ENCODE assay signal across 8 mouse cellular contexts in the genomic region with DNA sequence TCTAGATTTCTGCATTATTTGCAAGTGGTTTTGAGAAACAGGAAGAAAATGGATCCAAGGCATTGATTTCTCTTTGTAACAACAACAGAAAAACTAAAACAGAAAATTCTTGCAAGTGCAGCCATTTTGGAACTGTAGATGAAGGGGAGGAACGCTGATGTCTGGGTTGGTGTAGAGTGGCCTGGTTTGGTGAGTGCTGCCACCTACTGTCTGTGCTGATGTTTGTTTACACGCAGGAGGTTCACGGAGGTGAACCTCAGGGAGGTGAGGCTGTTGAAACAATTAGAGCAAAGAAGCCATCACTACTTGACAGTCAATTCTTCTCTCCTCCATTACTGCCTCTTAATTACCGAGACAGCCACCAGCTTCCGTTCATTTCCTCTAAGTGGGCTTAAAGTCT. TPM values are rescaled to one million over a fixed set of nuclear protein-coding genes. Genes with fewer than 3 reads are reported as not detected.
DNase-seq lines count a peak whose midpoint lies in the region; ATAC-seq and TF ChIP-seq lines count a peak whose summit lies in the region.

No protein-coding gene starts in this region.

- no peaks in the 10 kb centered on the region for H3K9me3 ChIP-seq in embryonic facial prominence, embryonic 12.5 days

- DNase-seq in heart, adult 18-20 months: peak; percentile 57 to 74
- DNase-seq in heart, adult 9 months (ENCODE audit: low spot score in 2 of 2): no peak
- DNase-seq in adrenal gland, postnatal 25 days: peak; percentile 54
- peak; percentile 58 to 77 for DNase-seq in heart, postnatal 14 days
- DNase-seq in kidney, postnatal 4 days: peak; percentile 79 to 84

- no peak overlapping the region for H3K9ac ChIP-seq in embryonic facial prominence, embryonic 12.5 days

- no peak for TF ChIP-seq POLR2A in small intestine, adult 2 months (IDR thresholded peaks at IDR 0.05; ENCODE audit: low read depth, low read length)

- H3K4me2 ChIP-seq in embryonic facial prominence, embryonic 12.5 days (replicated peaks): no peak overlapping the region

- no peaks in the 10 kb centered on the region for H3K27me3 ChIP-seq in embryonic facial prominence, embryonic 12.5 days
- H3K27me3 ChIP-seq in small intestine, adult 2 months (ENCODE audit: control insufficient read depth, insufficient read depth, low read length): no peaks in the 10 kb centered on the region

- H3K27ac ChIP-seq in embryonic facial prominence, embryonic 12.5 days: no peak overlapping the region
- H3K27ac ChIP-seq in small intestine, adult 2 months (ENCODE audit: insufficient read depth, low read depth, low read length): no peak overlapping the region

- no peak overlapping the region for H3K4me3 ChIP-seq in embryonic facial prominence, embryonic 12.5 days
- H3K4me3 ChIP-seq in small intestine, adult 2 months (ENCODE audit: low read depth, low read length): no peak overlapping the region

- H3K4me1 ChIP-seq in embryonic facial prominence, embryonic 12.5 days: peaks cover 8% of the 10 kb centered on the region; the same call in 1 of the 2 replicates
- H3K4me1 ChIP-seq in small intestine, adult 2 months (ENCODE audit: control insufficient read depth, insufficient read depth, insufficient read length, low read length): no peaks in the 10 kb centered on the region

- 21% methylated on average over 5 of the region's 5 CpGs for WGBS in embryonic facial prominence, embryonic 12.5 days
- WGBS in small intestine, adult 2 months: 37% methylated on average over 5 of the region's 5 CpGs

- peak; percentile 73; the same call in 1 of the 2 replicates for ATAC-seq in embryonic facial prominence, embryonic 12.5 days (ENCODE audit: insufficient number of reproducible peaks, insufficient read depth, low FRiP score, low TSS enrichment)
- ATAC-seq in megakaryocyte progenitor cell, adult 5-6 weeks (replicated peaks; ENCODE audit: poor library complexity): peak; percentile 91

- peaks cover 42% of the 10 kb centered on the region for H3K36me3 ChIP-seq in embryonic facial prominence, embryonic 12.5 days
- peaks cover 26% of the 10 kb centered on the region for H3K36me3 ChIP-seq in small intestine, adult 2 months (ENCODE audit: control insufficient read depth, insufficient read depth, low read length)

- intact Hi-C loops in heart, postnatal 14 days (cut with DNase I): loop anchor here (5.0 kb wide), 1 partner anchor 162 kb away; no protein-coding TSS in a partner anchor

- TF ChIP-seq CTCF in small intestine, adult 2 months (IDR thresholded peaks at IDR 0.05; ENCODE audit: extremely low read depth, insufficient read length, insufficient replicate concordance, low read depth, low read length): peak; percentile 62; the same call in 1 of the 2 replicates

RNA-seq across cellular contexts. Expression of a gene that starts 54.7 kb away (rescaled TPM):
- total RNA-seq in heart, adult 18-20 months (2021): under 1 TPM; 0.22 to 0.26 TPM
- total RNA-seq in adrenal gland, postnatal 25 days (2021): 0.76 TPM in 1 of 2 replicates, not detected in the other
- polyA plus RNA-seq in embryonic facial prominence, embryonic 12.5 days (2016; fragmentation: Nextera tagmentation; extraction: Ambion mirVana): 0.39 and 0.47 TPM in 2 replicates
- under 1 TPM in 1 of 2 experiments, not detected in 1; 0.26 TPM for total RNA-seq in heart, postnatal 14 days (2021)
- not detected in 2 replicates for total RNA-seq in megakaryocyte progenitor cell, adult 5-6 weeks (2015)
- not detected in 2 replicates for total RNA-seq in megakaryocyte progenitor cell, adult 5-6 weeks (2017)
- polyA plus RNA-seq in small intestine, adult 2 months (2012; rRNA removed): not detected in 2 replicates

Comparison
In these comparisons a context has a peak if more than half of its experiments do, and no peak if none do; other contexts are left out.
1. DNase-seq: peak in heart, adult 18-20 months (2 of 2), adrenal gland, postnatal 25 days (single experiment), heart, postnatal 14 days (2 of 2) and kidney, postnatal 4 days (2 of 2); none in heart, adult 9 months (0 of 2).